Mouse (Mus musculus) liver, embryonic 12.5 days (tissue): ENCODE results near the gene Prf1. TPM values are rescaled to one million over a fixed set of nuclear protein-coding genes. Genes with fewer than 3 reads are reported as not detected.

Source experiments
- ATAC-seq: fragments of 200-750 bp; cut with Nextera tagmentation; 2 replicates; pipeline ENCODE4 v1.8.0; 2017; ENCODE audit warnings: moderate number of reproducible peaks, mild to moderate bottlenecking, moderate library complexity
- H3K27ac ChIP-seq: fragments of 300-500 bp; sonication (generic); 2 replicates; pipeline ENCODE4 v1.5.1; 2016; ENCODE audit warnings: mild to moderate bottlenecking
- H3K27me3 ChIP-seq: fragments of 300-500 bp; sonication (generic); replicated peaks from 2 replicates; pipeline ENCODE4 v1.6.1; 2016; ENCODE audit warnings: mild to moderate bottlenecking, moderate library complexity
- H3K36me3 ChIP-seq: fragments of 300-500 bp; sonication (generic); 2 replicates; pipeline ENCODE4 v1.6.1; 2016; ENCODE audit warnings: mild to moderate bottlenecking, moderate library complexity
- H3K4me1 ChIP-seq: fragments of 300-500 bp; sonication (generic); 2 replicates; pipeline ENCODE4 v1.6.1; 2016
- H3K4me2 ChIP-seq: fragments of 300-500 bp; sonication (generic); 2 replicates; pipeline ENCODE4 v1.6.1; 2016; ENCODE audit warnings: mild to moderate bottlenecking, moderate library complexity
- H3K4me3 ChIP-seq: fragments of 300-500 bp; sonication (generic); 2 replicates; pipeline ENCODE4 v1.5.1; 2016; ENCODE audit warnings: mild to moderate bottlenecking, moderate library complexity
- H3K9ac ChIP-seq: fragments of 300-500 bp; sonication (generic); 2 replicates; pipeline ENCODE4 v1.6.1; 2016; ENCODE audit warnings: mild to moderate bottlenecking, moderate library complexity
- H3K9me3 ChIP-seq: fragments of 300-500 bp; sonication (generic); replicated peaks from 2 replicates; pipeline ENCODE4 v1.6.1; 2016; ENCODE audit warnings: mild to moderate bottlenecking, moderate library complexity
- WGBS: fragments of 180-500 bp; shearing (Covaris S2); methylation state at CpG from one replicate; pipeline ENCODE4 v1.1.7; 2016; ENCODE audit not compliant: insufficient replicate concordance; 5-methylcytosine and 5-hydroxymethylcytosine counted together
- polyA plus RNA-seq: library from polyadenylated mRNA; unstranded; fragments of >200 nt; fragmentation: Nextera tagmentation; extraction: Ambion mirVana; gene quantifications from 2 replicates; pipeline ENCODE4 v1.2.1, GENCODE M21; 2016

The Prf1 gene
- polyA plus RNA-seq, 1 experiment from 2014 or later, result not detected

DNA sequence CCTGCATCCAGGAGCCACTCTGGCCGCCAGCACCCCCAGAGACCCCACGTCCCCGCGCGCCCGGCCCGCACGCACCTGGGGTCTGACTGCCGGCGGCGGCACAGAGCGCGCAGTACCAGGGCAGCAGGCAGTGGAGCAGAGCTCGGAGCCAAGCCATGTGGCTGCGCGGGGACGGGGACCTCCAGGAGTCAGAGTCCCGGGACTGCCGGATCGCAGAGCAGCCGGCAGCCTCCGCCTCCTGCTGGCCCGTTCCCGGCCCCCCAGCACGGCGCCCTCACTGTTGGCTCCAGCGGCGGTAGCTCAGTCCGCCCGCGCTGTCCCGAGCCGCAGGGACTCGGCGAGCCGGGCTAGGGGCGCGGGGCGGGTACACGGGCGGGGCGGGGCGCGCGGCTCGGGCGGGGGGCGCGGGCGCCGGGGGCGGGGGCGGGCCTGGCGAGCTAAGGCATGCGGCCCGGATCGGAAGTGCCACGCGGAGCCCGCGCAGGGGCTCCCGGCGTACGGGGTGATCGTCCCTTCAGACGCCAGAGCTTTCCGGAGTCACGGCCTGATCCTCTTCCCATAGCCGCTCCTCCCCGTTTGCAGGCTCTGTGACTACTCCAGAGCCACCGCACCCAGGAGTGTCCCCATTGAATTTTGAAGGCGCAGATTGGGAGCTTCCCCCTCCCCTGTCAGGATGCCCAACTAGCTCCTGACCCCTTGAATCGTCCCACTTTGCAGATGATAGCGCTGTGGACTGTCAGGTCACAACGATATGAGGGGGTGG, 24.4 kb upstream of the Prf1 start, which contains the start of gene Adamts14:
TSS of gene Adamts14 (minus strand) at position 358 of the 763 bp plus-strand sequence.
- peak within 1 kb of the TSS; percentile 66 for H3K4me2 ChIP-seq
- no peaks in the 10 kb centered on the region for H3K9me3 ChIP-seq
- peak within 1 kb of the TSS; percentile 50 for H3K4me3 ChIP-seq
- ATAC-seq, result peak; percentile 24
- no peak within 1 kb of the TSS for H3K27ac ChIP-seq
- peaks cover 5% of the 10 kb centered on the region; the same call in 1 of the 2 replicates for H3K4me1 ChIP-seq
- H3K27me3 ChIP-seq, result peaks cover 61% of the 10 kb centered on the region
- H3K36me3 ChIP-seq, result no peaks in the 10 kb centered on the region
- no peak within 1 kb of the TSS for H3K9ac ChIP-seq
- 2% methylated on average over 69 of the region's 75 CpGs for WGBS

DNA sequence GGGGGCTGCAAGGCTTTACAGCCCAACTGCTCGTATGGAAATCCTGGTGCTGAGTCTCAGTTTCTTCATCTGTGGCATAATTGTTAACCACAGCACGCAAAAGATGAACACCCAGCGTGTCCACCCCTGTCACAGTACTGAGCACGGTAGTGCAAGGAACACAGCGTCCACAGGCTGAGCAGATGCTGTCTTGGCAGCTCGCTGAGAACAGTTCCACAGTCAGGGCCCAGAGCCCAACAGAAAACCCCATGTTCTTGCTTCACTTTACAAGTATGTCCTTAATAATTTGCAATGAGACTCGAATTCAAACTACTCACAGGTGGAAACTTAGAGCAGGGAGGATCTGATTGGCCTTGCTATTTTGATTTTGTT, 23.8 kb upstream of the Prf1 start:
- peak overlapping the region; percentile 66 for H3K4me2 ChIP-seq
- no peaks in the 10 kb centered on the region for H3K36me3 ChIP-seq
- H3K9me3 ChIP-seq, result no peaks in the 10 kb centered on the region
- H3K27ac ChIP-seq, result no peak overlapping the region
- peaks cover 61% of the 10 kb centered on the region for H3K27me3 ChIP-seq
- H3K4me1 ChIP-seq, result peaks cover 5% of the 10 kb centered on the region; the same call in 1 of the 2 replicates
- H3K4me3 ChIP-seq, result no peak overlapping the region
- no peak for ATAC-seq
- no peak overlapping the region for H3K9ac ChIP-seq
- WGBS, result 40% methylated on average over 7 of the region's 7 CpGs

DNA sequence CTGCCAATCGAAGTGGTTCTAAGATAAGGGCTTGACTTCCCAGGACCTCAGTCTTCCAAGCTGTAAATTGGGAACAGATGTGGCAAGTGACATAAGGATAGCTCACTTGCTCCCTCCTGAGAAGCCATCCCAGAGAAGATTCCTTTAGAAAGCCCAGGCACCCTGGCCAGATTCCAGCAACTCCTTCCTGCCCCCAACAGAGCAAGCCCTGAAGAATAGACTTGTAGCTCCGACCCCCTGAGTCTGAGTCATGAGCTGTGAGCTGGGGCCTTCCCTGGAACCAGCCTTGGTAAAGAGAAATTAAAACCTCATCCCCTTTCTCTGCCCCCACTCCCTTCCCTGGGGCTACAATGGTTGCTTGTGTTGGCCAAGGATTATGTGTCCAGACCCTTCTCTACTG, 23.1 kb upstream of the Prf1 start:
- Histone ChIP-seq H3K27me3 (peaks cover 61% of the 10 kb centered on the region), H3K9me3 (no peaks in the 10 kb centered on the region), H3K36me3 (no peaks in the 10 kb centered on the region), H3K27ac (no peak overlapping the region), H3K4me2 (no peak overlapping the region), H3K9ac (no peak overlapping the region), H3K4me3 (no peak overlapping the region), H3K4me1 (peaks cover 5% of the 10 kb centered on the region; the same call in 1 of the 2 replicates)
- 33% methylated on average over 2 of the region's 2 CpGs for WGBS
- no peak for ATAC-seq

DNA sequence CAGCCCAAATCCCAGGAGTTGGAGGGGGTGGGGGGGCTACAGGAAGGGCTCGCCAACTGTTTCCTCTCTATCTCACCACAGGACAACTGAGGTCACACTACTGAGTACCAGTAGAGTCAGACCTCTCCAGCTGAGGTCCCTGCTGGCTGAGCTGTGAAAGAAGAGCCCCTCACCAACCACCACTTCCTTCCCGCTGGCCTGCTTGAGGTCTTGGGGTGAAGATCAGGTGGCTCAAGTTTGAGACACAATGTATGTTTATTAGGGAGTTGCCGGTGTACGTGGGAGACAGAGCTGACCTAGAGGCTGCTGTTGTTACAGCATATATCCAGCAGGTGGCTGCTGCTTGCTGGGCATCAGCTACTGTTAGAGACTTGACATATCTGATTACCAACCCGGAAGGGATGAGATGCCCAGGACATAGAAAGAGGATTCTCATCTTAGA, 21.9 kb upstream of the Prf1 start:
- Histone ChIP-seq H3K27ac (no peak overlapping the region), H3K4me3 (no peak overlapping the region), H3K9ac (no peak overlapping the region), H3K4me2 (no peak overlapping the region), H3K36me3 (no peaks in the 10 kb centered on the region), H3K27me3 (peaks cover 58% of the 10 kb centered on the region), H3K9me3 (no peaks in the 10 kb centered on the region), H3K4me1 (peaks cover 5% of the 10 kb centered on the region; the same call in 1 of the 2 replicates)
- ATAC-seq, result no peak; the same call in 1 of the 2 replicates
- WGBS, result 1% methylated on average over 5 of the region's 5 CpGs

DNA sequence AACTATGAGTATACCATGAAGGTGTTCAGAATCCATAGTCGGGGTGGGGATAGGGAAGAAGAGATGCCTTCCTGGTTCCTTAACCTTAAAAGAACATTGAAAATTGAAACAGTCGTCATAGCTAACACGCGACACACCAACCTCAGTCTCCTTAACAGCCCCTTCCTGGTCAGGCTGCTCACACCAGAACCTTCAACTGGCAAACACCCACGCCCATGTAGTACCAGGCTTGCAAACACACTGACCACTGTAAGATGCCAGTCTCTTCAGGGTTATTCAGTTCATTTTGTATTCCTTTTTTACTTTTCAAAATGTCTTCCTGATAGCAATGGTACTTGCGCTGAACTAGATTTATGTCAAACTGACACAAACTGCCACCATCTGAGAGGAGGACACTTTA, 20.6 kb upstream of the Prf1 start:
- H3K36me3 ChIP-seq, result no peaks in the 10 kb centered on the region
- no peak for ATAC-seq
- H3K9ac ChIP-seq, result no peak overlapping the region
- no peak overlapping the region for H3K4me2 ChIP-seq
- H3K4me3 ChIP-seq, result no peak overlapping the region
- H3K4me1 ChIP-seq, result peaks cover 5% of the 10 kb centered on the region; the same call in 1 of the 2 replicates
- 77% methylated on average over 6 of the region's 6 CpGs for WGBS
- H3K27ac ChIP-seq, result no peak overlapping the region
- peaks cover 47% of the 10 kb centered on the region for H3K27me3 ChIP-seq
- H3K9me3 ChIP-seq, result no peaks in the 10 kb centered on the region

DNA sequence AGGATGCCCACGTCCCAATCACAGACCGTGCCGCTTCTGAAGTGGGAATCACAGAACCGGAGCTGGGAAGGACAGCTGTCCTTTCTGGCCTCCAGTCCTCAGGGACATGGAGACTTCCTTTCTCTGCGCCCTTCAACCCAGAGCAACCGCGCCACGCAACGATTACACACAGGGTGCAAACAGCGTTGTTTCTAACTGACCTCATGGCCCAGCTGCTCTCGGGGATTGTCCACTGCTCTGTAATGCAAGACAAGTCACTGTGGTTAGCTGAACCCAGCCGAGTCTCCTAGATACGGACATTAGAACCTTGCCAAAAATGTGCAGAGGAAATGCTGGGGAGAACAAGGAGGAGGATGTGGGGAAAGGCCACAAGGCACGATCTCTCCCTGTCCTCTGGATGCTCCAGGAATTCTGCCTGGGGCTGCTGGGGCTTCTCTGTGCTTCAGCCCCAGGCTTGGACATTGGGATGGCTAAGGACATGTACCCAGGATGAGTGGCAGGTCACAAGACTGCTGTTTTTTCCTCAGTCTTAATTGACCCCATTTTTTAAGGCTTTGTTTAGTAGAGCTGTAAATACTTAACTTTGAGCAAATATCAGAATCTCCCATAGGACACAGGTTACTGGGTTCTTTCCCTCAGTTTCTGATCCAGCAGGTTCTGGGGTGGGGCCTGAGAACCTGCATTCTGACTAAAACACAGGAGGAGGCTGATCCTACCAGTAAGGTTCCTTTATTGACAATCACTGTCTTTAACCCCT, 19.5 kb upstream of the Prf1 start:
- H3K4me1 ChIP-seq, result peaks cover 2% of the 10 kb centered on the region; the same call in 1 of the 2 replicates
- H3K36me3 ChIP-seq, result no peaks in the 10 kb centered on the region
- no peak overlapping the region for H3K4me2 ChIP-seq
- H3K27ac ChIP-seq, result no peak overlapping the region
- no peaks in the 10 kb centered on the region for H3K9me3 ChIP-seq
- 29% methylated on average over 14 of the region's 14 CpGs for WGBS
- ATAC-seq, result no peak
- no peak overlapping the region for H3K4me3 ChIP-seq
- no peak overlapping the region for H3K9ac ChIP-seq
- H3K27me3 ChIP-seq, result peaks cover 37% of the 10 kb centered on the region

DNA sequence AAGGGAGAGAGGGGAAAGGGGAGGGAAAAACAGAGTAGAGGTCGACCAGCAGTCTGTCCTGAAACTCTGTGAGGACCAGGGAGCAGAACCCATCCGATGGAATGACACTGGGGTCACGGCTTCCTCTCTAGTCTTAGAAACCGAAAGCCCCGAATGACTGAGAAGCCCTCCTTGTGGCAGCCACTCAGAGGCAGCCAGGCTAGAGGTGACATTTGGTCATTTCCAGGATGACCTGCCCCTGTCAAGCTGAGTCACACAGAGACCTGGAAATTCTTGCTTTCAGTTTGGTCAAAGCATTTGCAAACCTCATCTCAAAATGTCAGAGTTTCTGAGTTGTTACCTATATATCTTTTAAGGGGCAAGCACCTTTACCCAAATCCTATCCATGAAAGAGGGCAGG, 16.5 kb upstream of the Prf1 start:
- Histone ChIP-seq H3K9me3 (no peaks in the 10 kb centered on the region), H3K4me3 (no peak overlapping the region), H3K4me1 (no peaks in the 10 kb centered on the region), H3K9ac (no peak overlapping the region), H3K27ac (no peak overlapping the region), H3K36me3 (no peaks in the 10 kb centered on the region), H3K4me2 (no peak overlapping the region), H3K27me3 (0 out of 2 replicates have a peak, but pooled peaks cover 12% of the 10 kb centered on the region)
- no peak for ATAC-seq
- WGBS, result 50% methylated on average over 5 of the region's 5 CpGs

DNA sequence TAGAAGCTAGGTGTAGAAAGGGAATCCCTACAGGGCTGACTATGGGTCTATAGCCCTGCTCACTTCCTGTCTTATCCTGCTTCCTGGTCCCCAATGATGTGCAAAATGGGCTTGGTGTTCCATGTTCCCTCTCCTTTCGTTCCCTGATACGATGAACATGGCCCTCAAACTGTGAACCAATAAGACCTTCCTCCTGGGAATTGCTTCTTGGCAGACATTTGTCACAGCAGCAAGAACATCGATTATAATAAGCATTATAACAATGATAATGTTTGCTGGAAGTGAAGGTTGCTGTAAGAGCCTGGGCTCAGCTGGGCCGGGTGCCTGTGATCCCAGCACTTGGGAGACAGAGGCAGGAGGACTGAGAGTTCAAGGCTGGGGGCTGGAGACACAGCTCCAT, 13.3 kb upstream of the Prf1 start:
- Histone ChIP-seq H3K4me1 (no peaks in the 10 kb centered on the region), H3K4me2 (no peak overlapping the region), H3K27ac (no peak overlapping the region), H3K9me3 (no peaks in the 10 kb centered on the region), H3K9ac (no peak overlapping the region), H3K36me3 (no peaks in the 10 kb centered on the region), H3K4me3 (no peak overlapping the region), H3K27me3 (no peaks in the 10 kb centered on the region)
- no peak for ATAC-seq
- 69% methylated on average over 4 of the region's 4 CpGs for WGBS

DNA sequence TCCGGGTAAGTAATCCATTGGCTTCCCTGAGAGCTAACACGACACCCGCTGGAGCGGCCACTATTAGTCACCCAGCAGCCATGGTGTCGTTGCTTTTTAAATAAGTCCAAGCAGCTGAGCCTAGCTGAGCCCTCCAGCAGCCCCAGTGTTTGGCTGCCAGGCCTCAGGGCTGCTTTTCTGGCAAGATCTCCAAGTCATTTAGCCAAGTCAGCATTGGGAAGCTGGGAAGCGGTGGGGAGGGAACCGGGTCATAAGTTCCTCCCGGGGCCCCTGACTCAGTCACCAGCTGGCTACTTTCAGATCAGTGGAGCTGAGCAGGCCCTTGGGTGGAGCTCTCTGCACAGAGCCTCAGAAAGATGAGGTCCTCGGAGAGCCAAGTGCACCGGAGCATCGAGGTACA, 12.4 kb upstream of the Prf1 start:
- ATAC-seq, result no peak
- H3K9me3 ChIP-seq, result no peaks in the 10 kb centered on the region

DNA sequence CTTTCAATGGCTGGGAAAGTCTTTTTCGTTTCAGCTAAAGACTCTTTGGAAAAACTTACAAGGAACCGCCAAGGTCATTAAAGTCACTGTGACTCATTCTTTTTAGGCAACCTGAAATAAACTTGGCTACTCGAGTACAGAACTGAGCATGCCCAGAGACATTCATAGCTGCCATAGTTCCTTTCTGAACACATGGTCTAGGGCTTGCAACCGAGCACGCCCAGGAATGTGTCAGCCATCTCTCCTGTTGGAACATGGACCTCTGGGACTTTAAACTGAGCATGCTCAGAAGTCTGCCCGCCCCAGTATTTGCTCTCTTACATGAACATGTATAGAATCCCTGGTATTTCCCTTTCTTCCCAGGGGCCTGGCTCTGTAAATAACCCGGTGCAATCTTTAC, 11.4 kb upstream of the Prf1 start:
- Histone ChIP-seq H3K4me3 (no peak overlapping the region), H3K4me2 (no peak overlapping the region), H3K27ac (no peak overlapping the region), H3K9ac (no peak overlapping the region), H3K27me3 (no peaks in the 10 kb centered on the region), H3K4me1 (no peaks in the 10 kb centered on the region), H3K36me3 (no peaks in the 10 kb centered on the region), H3K9me3 (no peaks in the 10 kb centered on the region)
- ATAC-seq, result no peak
- 53% methylated on average over 7 of the region's 7 CpGs for WGBS

More for the DNA sequence above, 12.4 kb upstream of the Prf1 start:
- Histone ChIP-seq H3K9ac (no peak overlapping the region), H3K4me3 (no peak overlapping the region), H3K4me2 (no peak overlapping the region), H3K27ac (no peak overlapping the region), H3K4me1 (no peaks in the 10 kb centered on the region), H3K36me3 (no peaks in the 10 kb centered on the region), H3K27me3 (no peaks in the 10 kb centered on the region)
- WGBS, result 70% methylated on average over 11 of the region's 11 CpGs

DNA sequence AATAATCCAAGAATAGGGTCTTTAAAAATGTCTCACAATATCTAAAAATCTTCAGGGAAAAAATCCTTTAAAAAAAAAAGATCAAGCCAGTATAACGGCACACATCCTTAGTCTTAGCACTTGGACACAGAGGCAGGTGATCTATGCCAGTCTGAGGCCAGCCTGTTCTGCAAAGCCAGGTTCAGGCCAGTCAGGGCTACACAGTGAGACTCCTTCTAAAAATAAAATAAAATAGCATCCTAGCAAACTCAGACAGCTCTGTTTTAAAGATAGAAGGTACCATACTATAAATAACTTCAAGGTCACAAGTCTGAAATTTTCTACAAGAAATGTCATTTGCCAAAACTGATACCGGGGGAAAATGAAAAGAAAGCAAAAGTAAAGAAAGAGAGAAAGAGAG, 7.6 kb upstream of the Prf1 start:
- H3K27ac ChIP-seq, result no peak overlapping the region
- no peak overlapping the region for H3K9ac ChIP-seq
- H3K27me3 ChIP-seq, result no peaks in the 10 kb centered on the region

DNA sequence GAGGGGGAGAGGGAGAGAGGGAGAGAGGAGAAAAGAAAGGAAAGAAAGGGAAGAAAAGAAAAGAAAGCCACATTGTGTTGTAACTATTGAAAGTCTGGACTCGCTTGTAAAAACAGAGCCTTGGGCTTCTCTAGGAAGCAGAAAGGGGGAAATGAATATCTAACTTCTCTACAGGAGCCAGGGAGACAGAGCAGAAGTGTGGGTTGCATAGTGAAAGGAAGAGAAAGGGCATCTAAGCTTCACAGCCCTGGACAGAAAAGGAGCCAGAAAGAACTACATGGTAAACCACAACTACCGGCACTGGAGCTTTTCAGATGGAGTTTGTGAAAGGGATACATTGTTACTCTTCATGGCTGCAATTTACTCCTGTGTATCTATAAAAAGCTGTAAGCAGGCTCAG, 7.2 kb upstream of the Prf1 start:
- Histone ChIP-seq H3K27ac (no peak overlapping the region), H3K4me3 (no peak overlapping the region), H3K9ac (no peak overlapping the region), H3K4me1 (no peaks in the 10 kb centered on the region), H3K9me3 (no peaks in the 10 kb centered on the region), H3K4me2 (no peak overlapping the region), H3K27me3 (no peaks in the 10 kb centered on the region), H3K36me3 (no peaks in the 10 kb centered on the region)
- no peak for ATAC-seq
- WGBS, result 42% methylated on average over 2 of the region's 2 CpGs

More for the DNA sequence above, 7.6 kb upstream of the Prf1 start:
- Histone ChIP-seq H3K9me3 (no peaks in the 10 kb centered on the region), H3K4me2 (no peak overlapping the region), H3K36me3 (no peaks in the 10 kb centered on the region), H3K4me1 (no peaks in the 10 kb centered on the region), H3K4me3 (no peak overlapping the region)
- WGBS, result 77% methylated on average over 2 of the region's 2 CpGs
- ATAC-seq, result no peak
